Mouse (Mus musculus) ES-Bruce4 (cell line): ENCODE data around the gene Otos.

Source experiments
- CTCF ChIP-seq: IDR thresholded peaks from one replicate; pipeline ENCODE4 v1.8.1; 2011; ENCODE audit warnings: low read depth, low read length
- EP300 ChIP-seq: IDR thresholded peaks from 2 replicates; pipeline ENCODE4 v1.6.1; 2011; ENCODE audit warnings: low read depth, low read length; ENCODE audit not compliant: insufficient read depth
- POLR2A ChIP-seq: IDR thresholded peaks from one replicate; pipeline ENCODE4 v1.8.1; 2011; ENCODE audit warnings: low read length; ENCODE audit not compliant: insufficient read depth

DNA sequence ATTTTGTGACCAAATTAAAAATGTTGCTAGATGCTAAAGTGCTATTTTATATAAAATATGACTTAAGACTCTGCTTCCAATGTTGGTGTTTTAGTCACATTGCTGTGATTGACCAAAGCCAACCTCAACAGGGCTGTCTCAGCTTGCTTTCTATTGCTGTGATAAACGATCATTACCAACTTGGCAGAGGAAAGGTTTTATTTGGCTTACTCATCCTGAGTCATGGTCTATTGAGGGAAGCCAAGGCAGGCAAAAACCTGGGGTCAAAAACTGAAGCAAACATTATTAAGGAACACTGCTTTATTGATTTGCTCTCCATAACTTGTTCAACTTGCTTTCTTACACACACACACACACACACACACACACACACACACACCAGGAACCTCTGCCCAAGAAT, 32.6 kb downstream of the Otos start:
- TF ChIP-seq CTCF (no peak), EP300 (no peak), POLR2A (no peak)
